Mouse (Mus musculus) C2C12 (cell line): ENCODE results near the gene Hspa1l. TPM values are rescaled to one million over a fixed set of nuclear protein-coding genes. Genes with fewer than 3 reads are reported as not detected.

ENCODE experiments used
- H3K27me3 ChIP-seq: one replicate; pipeline ENCODE4 v1.6.1; 2011; ENCODE audit not compliant: control insufficient read depth, insufficient read depth, insufficient read length
- H3K36me3 ChIP-seq: one replicate; pipeline ENCODE4 v1.6.1; 2011; ENCODE audit not compliant: control insufficient read depth, insufficient read depth
- H3K4me3 ChIP-seq: one replicate; pipeline ENCODE4 v1.5.1; 2011; ENCODE audit warnings: mild to moderate bottlenecking, control low read depth; ENCODE audit not compliant: poor library complexity, insufficient read depth, severe bottlenecking
- H3K79me2 ChIP-seq: one replicate; pipeline ENCODE4 v1.6.1; 2011; ENCODE audit not compliant: control insufficient read depth, insufficient read depth
- H3K79me3 ChIP-seq: one replicate; pipeline ENCODE4 v1.6.1; 2011; ENCODE audit warnings: low read depth, control low read depth
- H3ac ChIP-seq: one replicate; pipeline ENCODE3; 2011; ENCODE audit warnings: low read depth; ENCODE audit not compliant: control insufficient read depth, insufficient read length
- CEBPB ChIP-seq: IDR thresholded peaks from one replicate; pipeline ENCODE4 v1.6.1; 2011; ENCODE audit warnings: low read depth, mild to moderate bottlenecking, control low read depth, moderate library complexity
- CTCF ChIP-seq: IDR thresholded peaks from one replicate; pipeline ENCODE4 v1.5.1; 2011; ENCODE audit not compliant: control insufficient read depth, insufficient read depth, insufficient read length
- FOSL1 ChIP-seq: IDR thresholded peaks from one replicate; pipeline ENCODE4 v1.8.0; 2011; ENCODE audit warnings: mild to moderate bottlenecking, low read length; ENCODE audit not compliant: poor library complexity, insufficient read depth, severe bottlenecking
- MAX ChIP-seq: IDR thresholded peaks from one replicate; pipeline ENCODE4 v1.6.1; 2011; ENCODE audit warnings: mild to moderate bottlenecking, control low read depth
- MYOD1 ChIP-seq: IDR thresholded peaks from one replicate; pipeline ENCODE4 v1.6.1; 2011; ENCODE audit warnings: low read depth; ENCODE audit not compliant: control insufficient read depth, insufficient read length
- MYOG ChIP-seq: IDR thresholded peaks from one replicate; pipeline ENCODE4 v1.6.1; 2011; ENCODE audit not compliant: control insufficient read depth, insufficient read length; ENCODE audit errors: extremely low read depth
- USF1 ChIP-seq: IDR thresholded peaks from one replicate; pipeline ENCODE4 v1.6.1; 2011; ENCODE audit warnings: low read depth, mild to moderate bottlenecking, control low read depth, moderate library complexity
- polyA plus RNA-seq: library from polyadenylated mRNA; unstranded; fragments of >200 nt; fragmentation: generic; extraction: Trizol; gene quantifications from one replicate; pipeline ENCODE4 v1.2.1, GENCODE M21; 2012; ENCODE audit warnings: missing spikeins

Hspa1l gene
- polyA plus RNA-seq, 1 experiment = 0.99 TPM

- H3ac ChIP-seq = no peak overlapping the region
- H3K36me3 ChIP-seq = peaks cover 82% of the 10 kb centered on the region
- no peaks in the 10 kb centered on the region for H3K27me3 ChIP-seq
- peaks cover 51% of the 10 kb centered on the region for H3K79me3 ChIP-seq
- H3K4me3 ChIP-seq = no peak overlapping the region
- no peak for TF ChIP-seq MYOD1
- TF ChIP-seq FOSL1 = no peak
- no peak for TF ChIP-seq MAX
- peaks cover 75% of the 10 kb centered on the region for H3K79me2 ChIP-seq
Measured at GRCm38 (mm10) chr17:35007387-35007991, 35.0 kb downstream of the Hspa1l start.

GRCm38 (mm10) chr17:35009586-35009985 lies 37.1 kb downstream of the Hspa1l start:
- Histone ChIP-seq H3K27me3 (no peaks in the 10 kb centered on the region), H3K79me3 (peaks cover 32% of the 10 kb centered on the region), H3K4me3 (no peak overlapping the region), H3K79me2 (peaks cover 54% of the 10 kb centered on the region), H3ac (no peak overlapping the region), H3K36me3 (peaks cover 95% of the 10 kb centered on the region)
- TF ChIP-seq MAX (no peak), MYOD1 (no peak), CTCF (no peak), CEBPB (no peak), USF1 (no peak), FOSL1 (no peak), MYOG (no peak)

GRCm38 (mm10) chr17:35011440-35011839 lies 38.9 kb downstream of the Hspa1l start:
- no peaks in the 10 kb centered on the region for H3K27me3 ChIP-seq
- H3K4me3 ChIP-seq = no peak overlapping the region
- peaks cover 36% of the 10 kb centered on the region for H3K79me2 ChIP-seq
- H3ac ChIP-seq = no peak overlapping the region
- H3K36me3 ChIP-seq = peaks cover 92% of the 10 kb centered on the region
- peaks cover 16% of the 10 kb centered on the region for H3K79me3 ChIP-seq
- TF ChIP-seq FOSL1 (no peak), MAX (no peak), USF1 (no peak), CEBPB (no peak), CTCF (no peak), MYOG (no peak), MYOD1 (no peak)

GRCm38 (mm10) chr17:35012430-35012829 lies 39.9 kb downstream of the Hspa1l start:
- no peaks in the 10 kb centered on the region for H3K27me3 ChIP-seq
- no peak overlapping the region for H3ac ChIP-seq
- H3K36me3 ChIP-seq = peaks cover 83% of the 10 kb centered on the region
- no peak for TF ChIP-seq MYOD1
- TF ChIP-seq MYOG = no peak
- no peak for TF ChIP-seq USF1
- no peak for TF ChIP-seq FOSL1
- no peak for TF ChIP-seq MAX
- TF ChIP-seq CEBPB = no peak
- no peak for TF ChIP-seq CTCF
- H3K79me3 ChIP-seq = peaks cover 9% of the 10 kb centered on the region
- H3K4me3 ChIP-seq = no peak overlapping the region
- H3K79me2 ChIP-seq = peaks cover 26% of the 10 kb centered on the region

GRCm38 (mm10) chr17:35013221-35013620 lies 40.7 kb downstream of the Hspa1l start:
- Histone ChIP-seq H3K27me3 (no peaks in the 10 kb centered on the region), H3ac (no peak overlapping the region), H3K4me3 (no peak overlapping the region), H3K36me3 (peaks cover 75% of the 10 kb centered on the region), H3K79me3 (peaks cover 2% of the 10 kb centered on the region), H3K79me2 (peaks cover 18% of the 10 kb centered on the region)
- no peak for TF ChIP-seq MYOD1
- no peak for TF ChIP-seq CEBPB
- TF ChIP-seq CTCF = no peak
- TF ChIP-seq MYOG = no peak
- TF ChIP-seq FOSL1 = no peak
- no peak for TF ChIP-seq USF1
- no peak for TF ChIP-seq MAX

- TF ChIP-seq FOSL1 (no peak), MYOD1 (no peak), MAX (no peak), USF1 (no peak)
- peaks cover 54% of the 10 kb centered on the region for H3K36me3 ChIP-seq
- no peak overlapping the region for H3K4me3 ChIP-seq
- H3K27me3 ChIP-seq = no peaks in the 10 kb centered on the region
- no peaks in the 10 kb centered on the region for H3K79me3 ChIP-seq
- no peaks in the 10 kb centered on the region for H3K79me2 ChIP-seq
- H3ac ChIP-seq = peak overlapping the region; percentile 11
Measured at GRCm38 (mm10) chr17:35015296-35015695, 42.8 kb downstream of the Hspa1l start.
